Mouse (Mus musculus) spleen, adult 2 months (tissue): Measurements from ENCODE around the gene Cldn14.

ENCODE experiments used
- CTCF ChIP-seq: fragments of 200-500 bp; IDR thresholded peaks from 2 replicates; pipeline ENCODE4 v1.5.1; 2011; ENCODE audit warnings: mild to moderate bottlenecking, inconsistent platforms; ENCODE audit not compliant: insufficient read depth, insufficient read length, insufficient replicate concordance; ENCODE audit errors: extremely low read depth
- POLR2A ChIP-seq: fragments of 200-500 bp; IDR thresholded peaks from 2 replicates; pipeline ENCODE4 v1.6.1; 2011; ENCODE audit warnings: low read depth, low read length, inconsistent platforms

DNA sequence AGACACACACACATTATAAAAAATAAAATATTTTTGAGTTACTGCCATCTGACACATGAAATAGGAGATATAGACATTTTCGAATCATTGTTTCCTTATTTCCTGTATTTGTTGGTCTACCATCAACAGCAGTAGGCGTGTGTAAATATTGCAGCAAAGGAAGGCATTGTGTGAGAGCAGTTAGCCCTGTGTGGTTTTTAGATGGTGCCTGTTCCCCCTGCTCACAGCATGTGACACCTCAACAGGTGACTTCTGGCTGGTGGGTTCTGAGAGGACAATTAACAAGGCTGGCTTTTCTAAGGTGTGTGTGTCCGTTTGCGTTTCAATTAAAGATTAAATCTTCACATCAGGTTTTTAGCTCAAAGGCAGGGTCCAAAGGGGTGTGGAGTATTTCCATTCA lies 48.1 kb downstream of the Cldn14 start:
- no peak for TF ChIP-seq POLR2A
- no peak for TF ChIP-seq CTCF
